Mouse (Mus musculus): ENCODE measurements at regions not wholly inside any gene's neighbourhood (a gene's known extent, or its start where the extent isn't known, plus 50 kb on each side); places are given as distances from the start of the nearest gene placed in this dataset.
"Not testable (repeated sequence)": the region's sequence is repeated elsewhere in the genome, so short reads cannot be mapped to it uniquely, and the experiment has no call there.

DNA sequence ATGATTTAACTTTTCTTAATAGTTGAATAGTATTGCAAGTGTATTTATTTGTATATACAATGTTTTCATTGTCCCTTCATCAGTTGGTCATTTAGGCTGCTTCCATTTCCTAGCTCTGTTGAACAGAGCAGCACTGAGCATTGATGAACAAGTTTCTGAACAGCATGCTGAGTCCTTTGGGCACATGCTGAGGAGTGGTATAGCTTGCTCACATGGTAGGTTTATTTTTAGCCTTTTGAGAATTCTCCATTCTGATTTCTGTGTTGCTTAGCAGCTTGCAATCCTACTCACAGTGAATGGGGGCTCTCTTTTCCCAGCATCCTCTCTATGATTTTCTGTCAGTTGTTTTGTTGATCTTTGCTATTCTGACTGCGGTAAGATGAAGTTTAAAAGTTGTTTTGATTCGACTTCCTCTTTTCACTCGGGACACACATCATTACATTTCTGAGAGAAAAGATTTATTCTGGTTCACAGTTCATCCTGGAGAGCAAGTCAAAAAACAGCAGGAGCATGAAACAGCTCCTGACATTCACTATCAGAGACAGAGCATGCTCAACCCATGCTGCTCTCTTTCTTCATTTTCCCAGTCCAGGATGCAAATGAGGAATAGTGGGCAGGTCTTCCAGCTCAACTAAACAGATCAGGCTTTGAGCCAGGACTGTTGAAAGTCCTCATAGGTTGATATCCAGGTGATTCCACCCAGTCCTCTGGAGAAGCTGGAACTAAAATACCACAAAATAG is 413.1 kb downstream of the Gm37988 start:
- WGBS = 57% methylated on average over 3 of the region's 3 CpGs
- H3K4me1 ChIP-seq (ENCODE audit: control insufficient read depth, insufficient read depth, low read length) = no peaks in the 10 kb centered on the region
- DNase-seq (ENCODE audit: low spot score) (no peak), ATAC-seq (ENCODE audit: low read depth) (no peak)
- no peak overlapping the region for H3K4me3 ChIP-seq (ENCODE audit: low read depth, low read length)
- no peaks in the 10 kb centered on the region for H3K27me3 ChIP-seq (replicated peaks; ENCODE audit: control insufficient read depth, insufficient read depth, low read length)
- no peaks in the 10 kb centered on the region for H3K9me3 ChIP-seq (ENCODE audit: control insufficient read depth, low read length)
- no peaks in the 10 kb centered on the region for H3K36me3 ChIP-seq (ENCODE audit: control insufficient read depth, insufficient read depth, low read length)
- H3K9ac ChIP-seq (ENCODE audit: low read depth, low read length) = no peak overlapping the region
- H3K27ac ChIP-seq (replicated peaks; ENCODE audit: low read depth, low read length) = no peak overlapping the region
- no peak overlapping the region for H3K4me2 ChIP-seq (ENCODE audit: low read depth, low read length)

DNA sequence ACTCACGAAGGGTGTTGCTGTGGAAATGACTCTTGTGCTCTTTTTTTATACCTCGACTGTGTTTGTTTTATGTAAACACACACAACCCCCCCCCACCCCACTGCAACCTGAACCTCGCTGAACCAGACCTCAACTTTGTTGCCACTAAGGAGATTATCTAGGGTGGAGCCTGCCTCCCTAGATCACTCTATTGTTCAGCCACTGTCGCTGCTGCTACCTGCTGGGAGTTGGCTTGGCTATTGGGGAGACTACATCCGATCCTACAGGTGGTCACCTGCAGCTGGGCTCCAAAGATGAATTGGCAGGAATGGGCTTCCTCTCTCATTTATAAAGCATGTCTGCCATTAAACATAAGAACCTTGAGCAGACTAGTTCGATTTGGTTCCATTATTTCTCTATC is 420.2 kb downstream of the Gm37988 start:
- 22% methylated on average over 6 of the region's 6 CpGs for WGBS
- no peak for ATAC-seq (ENCODE audit: low read depth)
- Histone ChIP-seq H3K4me1 (ENCODE audit: control insufficient read depth, insufficient read depth, low read length) (no peaks in the 10 kb centered on the region), H3K9ac (ENCODE audit: low read depth, low read length) (no peak overlapping the region), H3K4me3 (ENCODE audit: low read depth, low read length) (no peak overlapping the region), H3K36me3 (ENCODE audit: control insufficient read depth, insufficient read depth, low read length) (no peaks in the 10 kb centered on the region), H3K27me3 (replicated peaks; ENCODE audit: control insufficient read depth, insufficient read depth, low read length) (no peaks in the 10 kb centered on the region), H3K27ac (replicated peaks; ENCODE audit: low read depth, low read length) (no peak overlapping the region), H3K4me2 (ENCODE audit: low read depth, low read length) (no peak overlapping the region), H3K9me3 (ENCODE audit: control insufficient read depth, low read length) (no peaks in the 10 kb centered on the region)
- no peak for DNase-seq (ENCODE audit: low spot score)

DNA sequence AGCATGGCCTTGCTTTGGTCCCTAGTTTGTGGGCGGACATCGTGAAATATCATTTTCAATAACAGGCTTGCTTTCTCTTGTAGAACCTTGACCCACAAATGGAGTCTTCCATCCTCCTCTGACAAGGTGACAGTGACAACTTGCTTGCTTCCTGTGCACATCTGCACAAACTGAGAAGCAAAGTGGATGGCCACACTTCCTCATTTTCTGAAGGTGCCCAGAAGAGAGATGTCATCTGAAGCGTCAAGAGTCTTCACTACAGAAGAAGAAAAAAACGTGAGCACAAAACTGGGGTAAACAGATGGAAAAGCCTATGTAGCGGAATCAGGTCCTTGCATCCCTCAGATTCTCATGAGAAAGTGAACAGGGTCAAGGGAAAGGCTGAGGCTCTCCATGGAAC is 423.5 kb downstream of the Gm37988 start:
- H3K4me3 ChIP-seq (ENCODE audit: low read depth, low read length) = no peak overlapping the region
- H3K27ac ChIP-seq (replicated peaks; ENCODE audit: low read depth, low read length) = no peak overlapping the region
- H3K9ac ChIP-seq (ENCODE audit: low read depth, low read length) = no peak overlapping the region
- ATAC-seq (ENCODE audit: low read depth) (no peak), DNase-seq (ENCODE audit: low spot score) (no peak)
- 87% methylated on average over 5 of the region's 5 CpGs for WGBS
- no peak overlapping the region for H3K4me2 ChIP-seq (ENCODE audit: low read depth, low read length)
- no peaks in the 10 kb centered on the region for H3K9me3 ChIP-seq (ENCODE audit: control insufficient read depth, low read length)
- no peaks in the 10 kb centered on the region for H3K4me1 ChIP-seq (ENCODE audit: control insufficient read depth, insufficient read depth, low read length)
- no peaks in the 10 kb centered on the region for H3K36me3 ChIP-seq (ENCODE audit: control insufficient read depth, insufficient read depth, low read length)
- H3K27me3 ChIP-seq (replicated peaks; ENCODE audit: control insufficient read depth, insufficient read depth, low read length) = no peaks in the 10 kb centered on the region

DNA sequence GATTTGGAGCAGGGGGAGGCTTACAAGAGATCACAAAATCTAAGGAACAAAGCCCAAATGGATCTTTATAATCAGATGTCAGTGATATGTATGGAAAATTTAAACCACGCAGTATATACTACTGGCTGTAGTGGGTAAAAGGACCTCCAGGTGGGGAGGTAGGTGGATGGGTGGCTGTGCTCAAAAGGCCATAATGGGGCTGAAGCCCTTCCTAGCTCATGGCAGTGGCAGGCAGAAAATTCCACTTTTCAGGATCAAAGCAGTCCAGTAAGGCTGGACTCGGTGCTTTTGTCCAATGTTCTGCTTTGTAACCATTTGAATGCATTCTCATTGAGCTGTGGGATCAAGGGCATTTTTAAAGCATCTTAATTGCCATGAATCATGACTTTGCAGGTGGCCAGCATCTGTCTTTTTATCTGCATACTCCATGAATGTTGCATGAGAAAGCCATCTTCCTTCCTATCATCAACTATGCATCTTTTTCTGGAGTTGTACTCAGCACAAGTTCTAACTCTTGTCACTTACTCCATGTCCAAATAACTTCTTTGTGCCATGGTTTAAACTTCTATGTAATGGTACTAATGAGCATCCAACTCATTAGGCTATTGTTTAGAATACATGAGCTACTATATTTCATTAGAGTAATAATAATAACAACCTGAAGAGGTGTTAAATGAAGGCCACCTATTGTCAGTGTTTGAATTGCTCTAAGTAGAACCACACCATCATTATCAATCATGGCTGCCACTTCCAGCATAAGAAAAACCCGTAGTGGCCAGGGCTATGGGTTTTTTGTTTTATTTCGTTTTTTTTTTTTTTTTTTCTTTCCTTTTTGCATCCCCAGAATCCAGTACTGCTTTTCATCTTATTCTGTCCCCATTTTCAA is 424.5 kb downstream of the Gm37988 start:
- Histone ChIP-seq H3K9me3 (ENCODE audit: control insufficient read depth, low read length) (no peaks in the 10 kb centered on the region), H3K4me1 (ENCODE audit: control insufficient read depth, insufficient read depth, low read length) (no peaks in the 10 kb centered on the region), H3K27ac (replicated peaks; ENCODE audit: low read depth, low read length) (no peak overlapping the region), H3K4me3 (ENCODE audit: low read depth, low read length) (no peak overlapping the region), H3K27me3 (replicated peaks; ENCODE audit: control insufficient read depth, insufficient read depth, low read length) (no peaks in the 10 kb centered on the region), H3K4me2 (ENCODE audit: low read depth, low read length) (no peak overlapping the region), H3K9ac (ENCODE audit: low read depth, low read length) (no peak overlapping the region), H3K36me3 (ENCODE audit: control insufficient read depth, insufficient read depth, low read length) (no peaks in the 10 kb centered on the region)
- ATAC-seq (ENCODE audit: low read depth) (no peak), DNase-seq (ENCODE audit: low spot score) (no peak)
- WGBS = 43% methylated on average over 4 of the region's 4 CpGs

GRCm38 (mm10) chr1:5232847-5233245 is 425.2 kb downstream of the Gm37988 start:
- no peaks in the 10 kb centered on the region for H3K36me3 ChIP-seq (ENCODE audit: control insufficient read depth, insufficient read depth, low read length)
- WGBS = 9% methylated on average over 1 of the region's 1 CpGs
- DNase-seq (ENCODE audit: low spot score) (no peak), ATAC-seq (ENCODE audit: low read depth) (peak; percentile 47; the same call in 1 of the 2 replicates)
- H3K9ac ChIP-seq (ENCODE audit: low read depth, low read length) = no peak overlapping the region
- H3K4me1 ChIP-seq (ENCODE audit: control insufficient read depth, insufficient read depth, low read length) = no peaks in the 10 kb centered on the region
- no peak overlapping the region for H3K4me2 ChIP-seq (ENCODE audit: low read depth, low read length)
- no peaks in the 10 kb centered on the region for H3K27me3 ChIP-seq (replicated peaks; ENCODE audit: control insufficient read depth, insufficient read depth, low read length)
- H3K4me3 ChIP-seq (ENCODE audit: low read depth, low read length) = no peak overlapping the region
- no peaks in the 10 kb centered on the region for H3K9me3 ChIP-seq (ENCODE audit: control insufficient read depth, low read length)
- H3K27ac ChIP-seq (replicated peaks; ENCODE audit: low read depth, low read length) = no peak overlapping the region

DNA sequence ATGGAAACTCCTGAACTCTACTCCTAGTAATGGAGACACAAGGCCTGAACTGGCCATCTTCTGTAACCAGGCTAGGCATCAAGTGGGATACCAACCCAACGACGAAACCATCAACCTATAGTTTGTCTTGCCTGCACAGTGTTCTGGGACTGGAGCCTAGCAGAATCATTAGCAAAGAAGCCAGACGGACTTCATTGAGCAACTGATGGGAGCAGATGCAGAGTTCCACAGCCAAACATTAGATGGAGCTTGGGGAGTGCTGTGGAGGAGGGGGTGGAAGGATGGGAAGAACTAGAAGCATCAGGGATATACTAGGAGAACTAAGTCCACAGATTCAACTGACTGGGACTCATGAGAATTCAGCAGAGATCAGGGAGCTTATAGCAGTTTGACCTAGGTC is 435.5 kb downstream of the Gm37988 start:
- Histone ChIP-seq H3K4me3 (ENCODE audit: low read depth, low read length) (no peak overlapping the region), H3K9me3 (ENCODE audit: control insufficient read depth, low read length) (no peaks in the 10 kb centered on the region), H3K9ac (ENCODE audit: low read depth, low read length) (no peak overlapping the region), H3K27ac (replicated peaks; ENCODE audit: low read depth, low read length) (no peak overlapping the region), H3K4me2 (ENCODE audit: low read depth, low read length) (no peak overlapping the region), H3K4me1 (ENCODE audit: control insufficient read depth, insufficient read depth, low read length) (no peaks in the 10 kb centered on the region), H3K36me3 (ENCODE audit: control insufficient read depth, insufficient read depth, low read length) (no peaks in the 10 kb centered on the region), H3K27me3 (replicated peaks; ENCODE audit: control insufficient read depth, insufficient read depth, low read length) (no peaks in the 10 kb centered on the region)
- ATAC-seq (ENCODE audit: low read depth) (no peak), DNase-seq (ENCODE audit: low spot score) (no peak)
- 77% methylated on average over 3 of the region's 3 CpGs for WGBS

DNA sequence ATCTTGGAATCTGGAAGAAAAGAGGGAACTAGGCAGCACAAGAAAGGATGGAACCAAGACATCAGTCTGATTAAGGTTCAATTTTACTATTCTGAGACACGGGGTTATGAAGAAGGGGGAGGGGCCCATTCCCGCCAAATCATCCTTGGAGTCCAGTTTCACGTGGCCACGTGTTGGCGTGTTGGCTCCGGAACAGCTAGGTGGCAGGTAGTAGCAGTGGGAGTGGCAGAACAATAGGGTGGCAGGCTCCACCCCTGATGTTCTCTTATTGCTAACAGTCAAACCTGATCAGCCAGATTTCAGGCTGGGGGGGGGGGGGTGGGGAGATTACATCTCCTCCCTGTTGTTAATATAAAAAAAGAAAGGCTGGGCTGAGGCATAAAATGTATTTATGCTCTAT is 453.2 kb downstream of the Gm37988 start:
- not testable (repeated sequence) for H3K9me3 ChIP-seq (ENCODE audit: control insufficient read depth, low read length); H3K27me3 ChIP-seq (replicated peaks; ENCODE audit: control insufficient read depth, insufficient read depth, low read length)
- DNase-seq (ENCODE audit: low spot score) = peak; percentile 12

GRCm38 (mm10) chr1:5261297-5261696 is 453.6 kb downstream of the Gm37988 start:
- not testable (repeated sequence) for H3K36me3 ChIP-seq (ENCODE audit: control insufficient read depth, insufficient read depth, low read length); H3K4me3 ChIP-seq (ENCODE audit: low read depth, low read length); H3K4me1 ChIP-seq (ENCODE audit: control insufficient read depth, insufficient read depth, low read length); H3K9me3 ChIP-seq (ENCODE audit: control insufficient read depth, low read length); ATAC-seq (ENCODE audit: low read depth); H3K27me3 ChIP-seq (replicated peaks; ENCODE audit: control insufficient read depth, insufficient read depth, low read length); DNase-seq (ENCODE audit: low spot score); H3K27ac ChIP-seq (replicated peaks; ENCODE audit: low read depth, low read length); H3K9ac ChIP-seq (ENCODE audit: low read depth, low read length); H3K4me2 ChIP-seq (ENCODE audit: low read depth, low read length)
- WGBS = 54% methylated on average over 2 of the region's 2 CpGs

More for the DNA sequence above, 453.2 kb downstream of the Gm37988 start:
- 39% methylated on average over 6 of the region's 6 CpGs for WGBS
- H3K36me3 ChIP-seq (ENCODE audit: control insufficient read depth, insufficient read depth, low read length); H3K4me3 ChIP-seq (ENCODE audit: low read depth, low read length); H3K9ac ChIP-seq (ENCODE audit: low read depth, low read length); H3K4me2 ChIP-seq (ENCODE audit: low read depth, low read length); H3K27ac ChIP-seq (replicated peaks; ENCODE audit: low read depth, low read length); H3K4me1 ChIP-seq (ENCODE audit: control insufficient read depth, insufficient read depth, low read length): not testable (repeated sequence)
- ATAC-seq (ENCODE audit: low read depth) = peak; percentile 53; the same call in 1 of the 2 replicates

Measured in embryonic facial prominence, embryonic 14.5 days (tissue).